Mouse (Mus musculus) left cerebral cortex, adult 11 months (tissue): ENCODE data around the gene Ezh2.
"Not testable (repeated sequence)": the region's sequence is repeated elsewhere in the genome, so short reads cannot be mapped to it uniquely, and the experiment has no call there.

Source experiments
- DNase-seq: peaks from one replicate; pipeline ENCODE4 v3.0.0; 2022; ENCODE audit warnings: low spot score

The Ezh2 gene

DNA sequence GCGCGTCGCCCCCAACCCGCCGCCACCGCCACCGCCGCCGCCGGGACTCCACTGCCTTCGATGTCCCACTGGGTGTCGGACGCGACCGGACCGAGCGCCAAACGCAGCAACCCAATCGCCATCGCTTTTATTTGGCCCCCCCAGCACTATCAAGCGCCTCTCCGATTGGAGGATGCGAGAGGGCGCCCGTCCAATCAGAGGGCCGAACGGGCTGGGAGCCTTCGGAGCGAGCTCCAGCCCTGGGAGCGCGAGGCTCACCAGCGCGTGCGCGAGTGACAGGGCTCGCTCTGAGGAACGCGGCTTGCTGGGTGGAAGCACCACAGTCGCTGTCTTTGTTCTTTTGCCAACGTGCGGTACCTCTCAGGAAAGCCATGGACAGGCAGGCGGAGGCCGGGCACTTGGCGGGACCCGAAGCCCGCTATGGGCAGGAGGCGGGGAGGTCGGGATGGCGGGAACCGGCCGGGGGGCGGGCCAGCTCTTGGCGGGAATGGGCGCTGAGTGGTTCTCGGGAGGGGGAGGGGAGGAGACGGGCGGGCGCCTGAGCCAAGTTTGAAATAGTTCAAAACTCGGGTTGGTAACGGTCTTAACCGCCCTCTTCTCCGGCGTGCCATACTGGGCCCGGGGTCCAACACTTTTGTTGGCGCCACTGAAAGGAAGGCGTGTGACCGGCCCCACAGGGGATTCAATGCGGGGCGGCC lies at the start of gene Ezh2:
TSS of gene Ezh2 (minus strand) at position 416 of the 698 bp plus-strand sequence.
- peak; percentile 91 for DNase-seq

DNA sequence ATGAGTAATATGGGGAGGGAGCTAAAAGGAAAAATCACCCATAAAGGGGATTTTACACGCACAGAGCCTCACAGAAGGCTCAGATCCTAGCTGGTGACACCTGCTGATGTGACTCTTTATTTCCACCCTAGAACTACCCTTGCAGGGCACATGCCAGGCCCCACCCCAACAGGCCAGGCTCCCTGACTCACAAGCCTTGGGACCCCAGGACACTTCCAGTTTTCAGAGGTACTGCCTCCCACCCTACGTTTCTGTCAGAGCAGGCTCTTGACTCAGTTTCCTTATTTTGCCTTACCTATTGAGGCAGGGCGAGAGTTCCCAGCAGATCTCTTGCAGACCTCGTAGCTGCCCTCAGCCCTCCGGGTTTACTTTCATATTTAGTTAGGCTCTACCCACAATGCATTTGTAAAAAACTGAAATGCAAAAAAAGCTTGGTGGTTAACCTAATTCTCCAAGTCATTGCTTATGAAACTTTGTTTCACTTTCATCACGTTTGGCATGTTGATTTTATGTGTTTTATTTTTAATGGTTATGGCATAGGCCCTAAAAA lies 41.5 kb upstream of the Ezh2 start:
- DNase-seq, result no peak

DNA sequence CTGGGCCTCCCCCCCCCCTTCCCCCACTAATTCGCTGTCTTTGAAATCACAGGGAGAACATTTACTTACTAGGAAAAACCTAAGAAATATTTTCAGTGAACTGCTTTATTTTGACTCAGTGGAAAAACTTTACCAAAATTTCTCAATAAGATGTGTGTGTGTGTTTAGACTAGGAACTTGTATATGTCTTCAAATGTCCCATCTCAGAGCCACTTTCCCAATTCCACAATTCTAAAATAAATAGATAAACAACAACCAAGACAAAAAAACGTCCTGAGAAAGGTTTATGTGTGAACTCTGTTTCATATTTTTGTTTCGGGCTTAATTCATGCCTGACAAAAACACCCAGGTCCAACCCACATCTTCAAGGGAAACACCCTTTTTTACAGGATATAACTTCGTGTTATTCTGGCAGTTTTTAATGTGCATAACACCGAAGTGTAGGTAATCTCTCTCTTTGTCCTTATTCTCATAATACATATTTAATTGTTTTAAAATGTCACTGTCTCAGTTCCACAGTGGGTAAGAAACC lies 40.9 kb upstream of the Ezh2 start:
- no peak for DNase-seq

DNA sequence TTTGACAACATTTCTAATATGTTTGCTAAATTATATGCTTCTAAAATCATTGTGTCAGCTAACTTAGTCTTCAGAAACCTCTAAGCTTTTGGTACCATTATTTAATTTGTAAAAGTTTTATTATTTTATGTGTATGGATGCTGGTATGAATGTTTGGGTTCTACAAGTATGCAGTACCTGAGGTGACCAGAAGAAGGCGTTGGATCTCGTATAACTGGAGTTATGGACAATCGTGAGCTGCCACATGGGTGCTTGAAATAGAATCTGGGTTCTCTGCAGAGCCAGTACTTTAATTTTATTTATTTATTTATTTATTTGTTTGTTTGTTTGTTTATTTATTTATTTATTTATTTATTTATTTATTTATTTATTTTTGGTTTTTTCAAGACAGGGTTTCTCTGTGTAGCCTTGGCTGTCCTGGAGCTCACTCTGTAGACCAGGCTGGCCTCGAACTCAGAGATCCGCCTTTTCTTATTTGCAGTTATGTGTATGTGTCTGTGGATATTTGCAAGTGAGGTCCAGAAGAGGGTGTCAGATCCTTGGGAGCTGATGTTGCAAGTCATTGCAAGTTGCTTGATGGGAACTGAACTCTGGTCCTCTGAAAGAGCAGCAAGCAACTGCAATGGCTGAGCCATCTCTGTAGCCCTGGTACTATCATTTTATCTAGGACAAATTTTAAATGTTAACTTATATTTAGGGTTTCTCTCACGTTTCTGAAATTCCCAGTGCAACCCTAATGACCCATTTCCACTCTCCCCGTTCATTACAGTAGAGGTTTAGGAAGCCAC lies 40.3 kb upstream of the Ezh2 start:
- DNase-seq, result no peak

DNA sequence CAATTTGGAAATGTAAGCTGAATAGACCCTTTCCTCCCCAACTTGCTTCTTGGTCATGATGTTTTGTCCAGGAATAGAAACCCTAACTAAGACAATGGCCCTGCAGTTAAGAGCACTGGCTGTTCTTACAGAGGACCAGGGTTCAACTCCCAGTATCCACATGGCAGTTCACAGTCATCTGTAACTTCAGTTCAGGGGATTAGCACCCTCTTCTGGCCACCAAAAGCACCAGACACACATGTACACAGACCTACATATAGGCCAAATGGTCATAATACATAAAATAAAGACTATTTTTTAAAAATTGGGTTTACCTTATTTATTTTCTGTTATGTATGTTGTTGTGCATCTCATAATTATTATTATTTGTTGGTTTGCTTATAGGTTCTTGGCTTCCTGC lies 38.3 kb upstream of the Ezh2 start:
- DNase-seq, result no peak

DNA sequence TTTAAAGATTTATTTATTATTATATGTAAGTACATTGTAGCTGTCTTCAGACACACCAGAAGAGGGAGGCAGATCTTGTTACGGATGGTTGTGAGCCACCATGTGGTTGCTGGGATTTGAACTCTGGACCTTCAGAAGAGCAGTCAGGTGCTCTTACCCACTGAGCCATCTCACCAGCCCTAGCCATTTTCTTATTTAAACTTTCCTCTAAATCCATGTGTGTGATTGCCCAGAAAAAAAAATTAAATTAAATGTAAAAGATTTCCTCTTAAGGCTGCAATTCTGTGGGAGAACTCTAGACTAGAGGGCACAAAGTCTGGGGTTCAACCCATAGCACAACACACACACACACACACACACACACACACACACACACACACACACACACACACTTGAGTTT lies 34.9 kb upstream of the Ezh2 start:
- not testable (repeated sequence) for DNase-seq

DNA sequence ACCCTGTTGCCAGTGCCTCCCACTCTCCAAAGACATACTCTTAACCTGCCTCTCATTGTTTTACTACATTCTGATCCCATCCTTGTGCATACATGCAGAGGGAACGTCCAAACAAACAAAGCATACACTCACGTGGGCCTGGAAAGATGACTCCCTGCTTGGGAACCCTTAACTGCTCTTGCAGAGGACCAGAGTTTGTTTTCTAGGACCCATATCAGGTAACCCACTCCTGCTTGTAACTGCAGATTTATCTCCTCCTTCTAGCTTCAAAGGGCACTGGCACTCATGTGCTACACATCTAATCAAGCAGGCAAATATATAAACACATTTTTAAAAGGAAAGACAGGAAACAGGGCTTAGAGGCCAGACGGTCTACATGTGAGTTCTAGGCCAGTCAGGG lies 32.8 kb upstream of the Ezh2 start:
- DNase-seq, result no peak

DNA sequence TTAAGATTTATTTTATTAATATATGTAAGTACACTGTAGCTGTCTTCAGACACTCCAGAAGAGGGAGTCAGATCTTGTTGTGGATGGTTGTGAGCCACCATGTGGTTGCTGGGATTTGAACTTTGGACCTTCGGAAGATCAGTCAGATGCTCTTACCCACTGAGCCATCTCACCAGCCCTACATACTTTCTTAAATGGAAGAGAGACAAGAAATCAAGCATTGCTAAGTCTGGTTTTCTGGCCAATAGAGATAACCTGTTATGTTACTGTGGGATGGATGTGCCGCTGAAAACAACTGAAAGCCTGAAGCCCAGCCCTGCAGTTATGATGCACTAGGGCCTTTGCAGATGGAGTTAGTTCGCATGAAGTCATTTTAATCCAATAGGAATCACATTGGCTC lies 31.8 kb upstream of the Ezh2 start:
- not testable (repeated sequence) for DNase-seq

DNA sequence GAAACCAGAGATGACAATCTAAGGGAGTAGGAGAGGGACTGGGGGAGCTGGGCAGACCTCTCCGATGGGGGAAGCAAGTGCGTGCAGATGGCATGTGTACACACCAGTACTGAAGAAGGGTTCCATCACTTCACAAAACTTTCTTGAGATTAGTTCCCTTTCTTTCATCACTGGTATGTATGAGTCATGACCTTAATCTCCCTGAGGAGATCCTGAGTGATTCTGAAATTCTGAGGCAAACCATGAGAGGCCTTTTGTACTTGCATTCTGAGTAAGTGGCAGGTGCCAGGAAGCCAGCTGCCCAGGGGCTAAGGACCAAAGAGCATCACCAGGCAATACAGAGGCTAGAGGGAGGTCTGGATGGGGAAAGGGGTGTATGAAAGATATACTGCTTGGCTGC lies 25.9 kb upstream of the Ezh2 start:
- DNase-seq, result no peak

DNA sequence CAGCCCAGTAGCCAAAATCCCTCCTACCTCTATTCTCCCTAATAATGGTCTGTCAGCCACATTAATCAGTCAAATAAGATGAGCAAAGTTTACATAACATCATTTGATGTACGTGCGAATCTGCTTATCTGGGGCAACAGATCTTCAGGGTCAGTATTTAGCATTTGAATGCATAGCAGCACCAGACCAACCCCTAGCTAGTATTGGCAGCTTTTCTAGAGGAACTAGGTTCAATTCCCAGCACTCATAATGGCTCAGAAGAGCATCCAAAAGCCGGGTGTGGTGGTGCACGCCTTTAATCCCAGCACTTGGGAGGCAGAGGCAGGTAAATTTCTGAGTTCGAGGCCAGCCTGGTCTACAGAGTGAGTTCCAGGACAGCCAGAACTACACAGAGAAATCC lies 13.2 kb upstream of the Ezh2 start:
- not testable (repeated sequence) for DNase-seq

DNA sequence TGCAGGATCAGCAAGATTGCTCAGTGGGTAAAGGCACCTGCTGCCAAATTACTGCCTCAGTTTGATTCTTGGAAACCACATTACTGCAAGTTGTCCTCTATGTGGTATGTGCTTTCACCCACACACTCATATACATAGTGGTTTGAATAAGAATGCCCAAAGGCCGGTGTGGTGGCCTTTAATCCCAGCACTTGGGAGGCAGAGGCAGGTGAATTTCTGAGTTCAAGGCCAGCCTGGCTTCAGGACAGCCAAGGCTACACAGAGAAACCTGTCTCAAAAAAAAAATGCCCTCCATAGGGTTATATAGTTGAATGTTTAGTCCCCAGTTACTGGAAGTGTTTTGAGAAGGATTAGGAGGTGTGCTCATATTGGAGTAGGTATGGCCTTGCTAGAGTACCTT lies 6.8 kb upstream of the Ezh2 start:
- DNase-seq, result no peak

DNA sequence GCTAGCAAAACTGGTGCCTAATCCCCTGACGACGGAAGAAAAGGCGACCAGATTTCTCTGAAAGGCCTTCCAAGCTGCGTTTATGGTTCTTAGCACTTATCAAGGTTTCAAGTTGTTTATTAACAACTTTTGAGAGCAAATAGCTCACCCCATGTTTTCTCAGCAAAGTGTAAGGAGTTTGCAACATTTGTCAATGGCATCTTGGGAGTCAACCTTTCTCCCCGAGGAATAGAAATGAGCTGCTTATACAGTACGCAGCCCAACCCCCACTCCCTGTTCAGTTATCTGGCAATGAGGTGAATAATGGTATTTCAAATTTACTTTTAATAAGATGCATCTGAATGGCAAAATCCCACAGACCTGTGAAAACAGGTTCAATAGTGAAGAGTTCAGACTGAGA lies 555 bp upstream of the Ezh2 start:
- no peak for DNase-seq

DNA sequence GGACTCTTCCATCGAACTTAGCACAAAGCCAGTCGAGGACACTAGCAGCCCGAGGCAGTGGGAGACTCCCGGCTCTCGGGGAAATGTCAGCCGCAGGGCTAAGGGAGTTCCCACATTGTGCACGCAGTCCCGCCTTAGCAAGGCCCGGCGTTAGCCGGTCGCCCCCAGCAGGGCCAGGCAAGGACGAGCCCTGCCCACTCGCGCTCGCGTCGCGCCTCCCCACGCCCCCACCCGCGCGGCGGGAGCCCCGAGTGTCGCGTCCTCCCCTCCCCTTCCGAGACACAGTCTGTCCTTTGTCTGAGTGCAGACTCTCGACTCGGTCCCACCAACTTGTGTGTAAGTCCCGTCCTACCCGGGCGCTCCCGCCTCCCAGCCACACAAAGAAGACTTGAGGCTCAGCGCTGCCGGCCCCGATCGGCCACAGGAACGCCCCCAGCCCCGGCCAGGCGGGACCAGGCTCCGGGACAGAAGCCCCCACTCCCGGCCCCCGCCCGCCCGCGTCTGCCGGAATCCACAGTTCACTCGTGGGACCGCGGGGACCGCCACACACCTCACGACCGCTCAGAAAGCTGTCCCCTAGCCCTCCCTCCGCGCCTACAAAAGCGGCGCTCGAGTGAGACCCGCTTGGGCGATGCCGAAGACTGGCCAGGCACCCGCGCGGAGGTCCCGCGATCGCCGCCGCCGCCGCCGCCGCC lies 853 bp downstream of the Ezh2 start:
- peak; percentile 18 for DNase-seq

DNA sequence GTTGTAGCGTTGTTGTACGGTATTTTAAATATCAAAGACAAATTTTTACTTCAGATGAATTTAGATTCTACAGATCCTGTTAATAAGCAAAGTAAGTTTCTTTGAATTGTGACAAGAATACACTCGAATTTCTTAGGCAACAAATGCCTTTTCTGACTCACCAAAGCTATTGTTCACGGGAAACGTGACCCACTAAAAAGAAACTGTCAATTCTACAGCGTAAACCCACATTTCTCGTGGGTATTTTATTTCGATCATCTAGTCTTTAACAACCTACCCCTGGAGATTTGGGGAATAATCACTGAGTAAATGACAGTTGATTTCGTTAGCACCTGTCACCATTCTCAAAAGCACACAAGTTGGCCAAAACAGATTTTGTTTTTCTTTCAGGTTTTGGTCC lies 1.6 kb downstream of the Ezh2 start:
- no peak for DNase-seq

DNA sequence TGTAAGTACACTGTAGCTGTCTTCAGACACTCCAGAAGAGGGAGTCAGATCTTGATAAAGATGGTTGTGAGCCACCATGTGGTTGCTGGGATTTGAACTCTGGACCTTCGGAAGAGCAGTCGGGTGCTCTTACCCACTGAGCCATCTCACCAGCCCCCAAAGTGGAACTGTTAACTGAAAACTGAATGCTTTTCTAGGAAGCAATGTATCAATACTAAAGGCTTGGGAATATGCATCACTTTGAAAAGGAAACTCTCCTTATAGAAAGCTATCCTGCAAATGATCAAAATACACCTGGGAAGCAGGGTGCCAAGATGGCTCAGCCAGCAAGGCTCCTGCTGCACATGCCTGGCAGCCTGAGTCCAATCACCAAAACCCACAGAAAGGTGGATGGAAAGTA lies 7.8 kb downstream of the Ezh2 start:
- DNase-seq, result not testable (repeated sequence)

DNA sequence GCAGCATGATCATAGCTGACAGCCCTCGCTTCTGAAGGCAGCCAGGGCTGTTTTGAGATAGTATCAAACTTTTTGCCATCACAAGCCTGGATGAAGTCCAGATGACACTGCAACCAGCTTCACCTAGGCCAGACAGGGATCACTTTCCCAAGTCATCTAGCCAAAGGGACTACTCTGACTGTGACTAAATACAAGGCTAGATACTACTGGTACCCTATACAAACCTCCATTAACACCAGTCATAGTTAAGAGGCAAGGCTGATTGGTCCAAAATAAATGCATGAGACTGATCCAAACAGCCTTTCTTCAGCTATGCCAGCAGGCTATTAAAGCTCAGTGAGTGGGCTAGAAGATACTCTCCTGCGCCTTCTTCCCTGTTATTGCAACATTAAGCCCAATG lies 22.3 kb downstream of the Ezh2 start:
- DNase-seq, result no peak

DNA sequence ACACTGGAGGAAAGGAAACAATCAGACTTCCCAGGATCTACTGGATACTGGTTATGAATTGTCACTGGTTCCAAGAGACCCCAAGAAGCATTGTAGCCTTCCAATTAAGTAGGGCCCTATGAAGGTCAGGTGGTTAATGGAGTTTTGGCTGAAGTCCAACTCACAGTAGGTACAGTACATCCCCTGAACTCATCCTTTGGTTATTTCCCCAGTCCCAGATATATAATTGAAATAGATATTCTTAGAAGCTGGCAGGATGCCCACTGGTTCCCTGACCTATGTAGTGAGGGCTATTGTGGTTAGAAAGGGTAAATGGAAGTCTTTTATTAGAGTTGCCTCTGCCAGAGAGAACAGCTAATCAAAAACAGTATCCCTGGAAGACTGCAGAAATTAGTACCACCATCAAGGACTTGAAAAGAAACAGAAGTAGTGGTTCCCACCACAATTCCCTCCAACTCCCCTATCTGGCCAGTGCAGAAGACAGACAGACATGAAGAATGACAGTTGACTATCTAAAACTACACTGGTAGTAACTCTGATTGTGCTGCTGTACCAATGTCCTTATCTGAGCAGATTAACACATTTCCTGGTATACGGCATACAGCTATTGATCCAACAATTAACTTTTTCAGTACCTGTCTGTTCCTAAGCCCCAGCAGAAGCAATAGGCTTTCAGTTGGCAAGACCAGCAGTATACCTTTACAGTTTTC lies 29.7 kb downstream of the Ezh2 start:
- DNase-seq, result no peak

DNA sequence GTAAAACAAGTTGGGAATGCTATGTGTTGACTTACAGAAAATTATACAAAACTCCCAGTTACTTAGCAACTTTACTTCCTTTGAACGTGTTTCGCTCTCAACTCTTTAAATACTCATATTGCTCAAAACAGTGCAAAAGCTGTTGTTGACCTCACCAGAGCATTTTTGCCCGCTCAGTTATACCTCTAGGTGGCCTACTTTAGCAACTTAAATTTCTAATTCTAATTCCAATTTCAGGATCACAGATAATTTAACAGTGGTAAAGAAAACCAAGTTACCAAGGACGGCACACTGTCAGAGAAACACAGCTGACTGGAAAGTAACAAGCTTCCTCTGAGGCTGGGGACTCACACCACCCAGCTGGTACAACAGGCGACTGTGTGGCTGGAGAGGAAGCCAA lies 33.7 kb downstream of the Ezh2 start:
- no peak for DNase-seq

DNA sequence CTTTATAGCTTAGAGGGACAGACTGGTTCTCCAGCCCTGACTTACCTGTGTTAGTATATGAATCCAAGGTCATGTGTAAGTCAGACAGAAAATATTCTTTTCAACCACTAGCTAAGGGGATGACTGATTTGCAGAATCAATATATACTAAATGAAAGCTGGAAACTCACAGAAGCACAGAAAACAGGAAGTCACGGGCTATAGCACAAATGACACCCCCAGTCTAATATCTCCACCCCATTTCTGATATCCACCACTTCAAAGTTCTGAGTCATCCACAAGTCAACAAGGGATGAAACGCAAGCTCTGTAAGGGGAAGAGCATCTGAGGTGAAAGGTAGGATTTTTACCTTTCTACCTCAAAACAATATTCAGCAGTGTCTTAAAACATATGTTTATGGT lies 34.3 kb downstream of the Ezh2 start:
- no peak for DNase-seq

DNA sequence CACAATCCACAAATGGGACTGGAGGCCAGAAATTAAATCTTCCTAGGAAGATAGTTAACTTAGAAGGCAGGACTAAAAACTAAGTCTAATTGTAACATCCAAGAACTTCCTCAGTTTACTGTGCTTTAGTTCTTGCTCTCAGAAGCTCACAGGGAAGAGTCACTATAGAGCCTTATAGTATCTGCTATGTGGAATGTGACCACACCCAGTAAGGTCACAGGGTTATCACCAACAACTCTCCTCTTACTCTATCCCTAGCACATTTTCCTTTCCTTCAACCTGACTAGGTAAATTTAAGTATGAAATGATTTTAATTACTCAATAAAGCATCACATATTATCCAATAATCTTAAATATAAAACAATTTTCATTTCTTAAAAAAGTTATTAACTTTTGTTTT lies 34.7 kb downstream of the Ezh2 start:
- no peak for DNase-seq

DNA sequence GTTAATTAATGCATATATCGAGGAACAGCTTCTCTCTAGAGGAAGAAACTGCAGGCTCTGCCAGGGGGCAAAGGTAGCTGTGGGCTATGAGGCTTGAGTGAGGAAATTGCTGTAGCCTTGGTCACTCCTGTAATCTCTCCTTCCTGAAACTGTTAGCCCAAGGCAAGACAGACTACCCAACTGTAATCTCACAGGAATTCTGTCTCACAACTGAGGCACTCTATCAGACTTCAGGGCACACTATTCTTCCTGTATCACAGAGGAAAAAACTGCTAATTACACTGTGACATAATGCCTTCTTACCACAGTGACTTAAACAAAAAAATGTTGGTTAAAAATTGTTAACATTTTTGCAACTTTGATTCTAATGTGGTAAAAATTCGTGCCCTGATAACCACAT lies 35.9 kb downstream of the Ezh2 start:
- DNase-seq, result no peak

DNA sequence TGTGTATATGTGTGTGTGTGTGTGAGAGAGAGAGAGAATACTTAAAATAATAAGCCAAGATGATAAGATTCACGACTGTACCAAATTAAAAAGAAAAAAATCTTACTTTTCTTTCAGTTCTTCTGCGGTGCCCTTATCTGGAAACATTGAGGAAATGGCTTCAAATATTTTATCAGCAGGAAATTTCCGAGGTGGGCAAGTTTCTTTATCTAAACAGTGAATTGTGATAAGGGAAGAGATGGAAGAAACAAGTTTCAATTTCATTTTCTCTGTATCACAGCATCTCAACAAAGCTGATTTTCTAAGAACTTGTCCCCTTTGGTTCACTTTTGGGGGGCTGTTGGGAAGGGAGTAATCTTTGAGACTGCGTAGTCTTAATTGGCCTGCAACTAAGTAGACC lies 42.9 kb downstream of the Ezh2 start:
- DNase-seq, result no peak
